Mouse (Mus musculus) limb, embryonic 11.5 days (tissue): ENCODE measurements around the gene Micu1. TPM values are rescaled to one million over a fixed set of nuclear protein-coding genes. Genes with fewer than 3 reads are reported as not detected.

Experiments
- ATAC-seq: fragments of 200-750 bp; cut with Nextera tagmentation; 2 replicates; pipeline ENCODE4 v1.8.0; 2017; ENCODE audit warnings: low read depth; ENCODE audit not compliant: insufficient number of reproducible peaks, low FRiP score, low TSS enrichment
- DNase-seq: peaks from one replicate; pipeline ENCODE4 v3.0.0-alpha.2; 2015; ENCODE audit warnings: low spot score
- H3K27ac ChIP-seq: fragments of 300-500 bp; sonication (generic); replicated peaks from 2 replicates; pipeline ENCODE4 v1.5.1; 2014; ENCODE audit warnings: low read depth, mild to moderate bottlenecking, low read length
- H3K27me3 ChIP-seq: fragments of 300-500 bp; sonication (generic); 2 replicates; pipeline ENCODE4 v1.6.1; 2014; ENCODE audit warnings: mild to moderate bottlenecking, low read length, mixed read lengths; ENCODE audit not compliant: control insufficient read depth, insufficient read depth
- H3K36me3 ChIP-seq: fragments of 300-500 bp; sonication (generic); 2 replicates; pipeline ENCODE4 v1.6.1; 2014; ENCODE audit warnings: mild to moderate bottlenecking, low read length, moderate library complexity, mixed read lengths; ENCODE audit not compliant: control insufficient read depth, insufficient read depth
- H3K4me1 ChIP-seq: fragments of 300-500 bp; sonication (generic); 2 replicates; pipeline ENCODE4 v1.6.1; 2014; ENCODE audit warnings: low read length, mixed read lengths; ENCODE audit not compliant: control insufficient read depth, insufficient read depth
- H3K4me2 ChIP-seq: fragments of 300-500 bp; sonication (generic); 2 replicates; pipeline ENCODE4 v1.6.1; 2014; ENCODE audit warnings: low read depth, mild to moderate bottlenecking, moderate library complexity; ENCODE audit not compliant: severe bottlenecking
- H3K4me3 ChIP-seq: fragments of 300-500 bp; sonication (generic); 2 replicates; pipeline ENCODE4 v1.5.1; 2014; ENCODE audit warnings: low read depth, low read length
- H3K9ac ChIP-seq: fragments of 300-500 bp; sonication (generic); 2 replicates; pipeline ENCODE4 v1.6.1; 2014; ENCODE audit warnings: mild to moderate bottlenecking, low read length
- H3K9me3 ChIP-seq: fragments of 300-500 bp; sonication (generic); 2 replicates; pipeline ENCODE4 v1.6.1; 2016; ENCODE audit warnings: low read length; ENCODE audit not compliant: control insufficient read depth
- WGBS: fragments of 180-500 bp; shearing (Covaris S2); extraction: QIAGEN DNeasy Blood & Tissue Kit; methylation state at CpG from one replicate; pipeline ENCODE4 v1.1.7; 2014; 5-methylcytosine and 5-hydroxymethylcytosine counted together
- polyA plus RNA-seq: library from polyadenylated mRNA; unstranded; fragments of >200 nt; fragmentation: Nextera tagmentation; extraction: Ambion mirVana; gene quantifications from 2 replicates; pipeline ENCODE4 v1.2.1, GENCODE M21; 2014

Gene Micu1
- polyA plus RNA-seq, 1 experiment from 2014 or later = 50.4 TPM

DNA sequence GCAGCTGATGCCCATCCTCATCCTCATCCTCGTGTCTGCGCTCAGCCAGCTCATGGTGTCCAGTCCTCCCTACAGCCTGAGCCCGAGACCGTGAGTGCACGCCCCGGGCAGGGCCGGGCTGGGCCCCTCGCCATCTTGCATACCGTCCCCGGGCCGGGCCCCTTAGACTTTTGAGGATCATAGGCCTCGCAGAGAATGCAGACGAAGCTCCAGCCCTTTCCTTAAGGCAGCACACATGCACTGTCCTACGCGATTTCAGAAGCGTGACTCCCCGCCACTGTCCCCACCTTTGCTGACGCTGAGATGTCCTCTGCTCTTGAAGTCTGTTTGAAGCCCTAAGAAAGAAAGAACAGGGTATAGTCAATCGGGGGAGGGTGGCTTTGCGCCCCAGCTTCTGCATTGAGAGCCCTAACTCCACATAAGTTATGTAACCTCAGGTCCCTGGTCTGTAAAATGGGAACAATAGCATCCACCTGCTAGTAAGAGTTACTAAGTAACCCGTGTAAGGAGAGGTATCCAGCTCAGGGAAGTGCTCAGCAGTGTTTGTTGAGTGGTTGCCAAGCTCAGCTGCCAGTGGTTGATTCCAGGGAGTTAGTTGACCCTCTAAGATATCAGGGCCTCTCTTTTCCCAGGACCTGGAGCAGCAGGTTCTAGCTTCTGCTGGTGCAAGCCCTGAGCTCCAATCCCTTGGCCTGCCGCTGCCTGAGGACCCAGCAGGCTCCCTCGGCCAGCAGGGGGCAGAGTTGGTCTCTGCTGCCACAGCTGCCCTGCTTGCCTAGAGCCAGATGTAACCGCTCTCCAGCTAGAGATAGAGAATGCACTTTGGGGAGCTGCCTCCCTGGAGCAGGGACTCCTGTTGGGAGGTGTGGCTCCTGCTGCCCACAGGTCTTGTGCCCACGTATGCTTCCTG lies 192.2 kb downstream of the Micu1 start:
- no peak overlapping the region for H3K27ac ChIP-seq
- H3K4me1 ChIP-seq = peaks cover 29% of the 10 kb centered on the region

DNA sequence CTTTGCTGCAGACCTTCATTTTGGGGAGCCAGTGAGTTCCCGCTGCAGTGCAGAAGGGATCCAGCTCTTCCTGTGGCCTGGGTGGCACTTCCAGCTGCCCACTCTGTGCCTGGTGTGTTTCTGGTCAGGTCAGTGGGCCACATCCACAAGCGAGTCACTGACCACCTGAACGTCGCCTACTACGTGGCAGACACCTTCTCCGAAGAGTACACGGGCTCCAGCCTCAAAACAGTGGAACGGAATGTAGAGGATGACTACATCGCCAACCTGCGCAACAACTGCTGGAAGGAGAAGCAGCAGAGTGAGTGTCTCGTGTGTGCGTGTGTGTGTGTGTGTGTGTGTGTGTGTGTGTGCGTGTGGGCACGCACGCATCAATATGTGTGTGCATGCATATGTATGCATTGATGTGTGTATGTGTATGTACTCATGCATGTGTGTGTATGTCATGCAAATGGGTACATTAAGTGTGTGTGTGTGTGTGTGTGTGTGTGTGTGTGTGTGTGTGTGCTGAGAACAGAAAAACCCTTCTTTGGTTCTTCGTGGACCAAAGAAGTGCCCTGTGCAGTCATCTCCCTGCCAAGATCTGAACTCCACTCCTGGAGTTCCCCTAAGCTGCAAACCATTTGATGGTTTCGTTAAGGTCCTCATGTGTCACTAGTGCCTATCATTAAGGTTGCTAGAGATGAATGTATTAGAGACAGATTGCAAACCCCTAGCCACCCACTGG lies 193.3 kb downstream of the Micu1 start:
- Histone ChIP-seq H3K4me2 (no peak overlapping the region), H3K27ac (no peak overlapping the region), H3K27me3 (no peaks in the 10 kb centered on the region), H3K9me3 (no peaks in the 10 kb centered on the region), H3K4me1 (peaks cover 38% of the 10 kb centered on the region), H3K36me3 (peaks cover 31% of the 10 kb centered on the region), H3K4me3 (no peak overlapping the region), H3K9ac (no peak overlapping the region)
- ATAC-seq = no peak
- no peak for DNase-seq
- WGBS = 96% methylated on average over 17 of the region's 17 CpGs

More for the DNA sequence above, 192.2 kb downstream of the Micu1 start:
- Histone ChIP-seq H3K9ac (no peak overlapping the region), H3K4me2 (peak overlapping the region; percentile 10; the same call in 1 of the 2 replicates), H3K36me3 (peaks cover 31% of the 10 kb centered on the region), H3K9me3 (no peaks in the 10 kb centered on the region), H3K4me3 (no peak overlapping the region), H3K27me3 (no peaks in the 10 kb centered on the region)
- DNase-seq = peak; percentile 93
- WGBS = 82% methylated on average over 25 of the region's 25 CpGs
- ATAC-seq = no peak

DNA sequence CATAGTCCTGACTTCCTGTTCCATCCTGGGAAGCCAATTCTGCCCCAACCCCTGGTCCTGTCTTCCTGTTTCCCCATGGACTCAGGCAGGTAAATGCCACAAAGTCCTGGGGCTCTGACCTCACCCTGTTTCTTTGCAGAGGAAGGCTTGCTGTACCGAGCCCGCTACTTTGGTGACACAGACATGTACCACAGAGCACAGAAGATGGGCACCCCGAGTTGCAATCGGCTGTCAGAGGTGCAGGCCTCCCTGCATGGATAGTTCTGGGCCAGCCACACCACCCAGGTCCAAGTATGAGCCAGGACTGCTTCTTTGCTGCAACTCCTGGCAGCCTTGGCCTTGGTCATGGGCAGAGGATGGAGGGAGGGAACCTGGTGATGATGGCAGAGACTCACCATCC lies 193.9 kb downstream of the Micu1 start:
- WGBS = 92% methylated on average over 4 of the region's 4 CpGs
- peaks cover 31% of the 10 kb centered on the region for H3K36me3 ChIP-seq
- no peaks in the 10 kb centered on the region for H3K9me3 ChIP-seq
- H3K4me2 ChIP-seq = no peak overlapping the region
- no peak overlapping the region for H3K27ac ChIP-seq
- ATAC-seq = no peak
- H3K27me3 ChIP-seq = no peaks in the 10 kb centered on the region
- no peak overlapping the region for H3K9ac ChIP-seq
- H3K4me3 ChIP-seq = no peak overlapping the region
- no peak for DNase-seq
- peaks cover 42% of the 10 kb centered on the region for H3K4me1 ChIP-seq

DNA sequence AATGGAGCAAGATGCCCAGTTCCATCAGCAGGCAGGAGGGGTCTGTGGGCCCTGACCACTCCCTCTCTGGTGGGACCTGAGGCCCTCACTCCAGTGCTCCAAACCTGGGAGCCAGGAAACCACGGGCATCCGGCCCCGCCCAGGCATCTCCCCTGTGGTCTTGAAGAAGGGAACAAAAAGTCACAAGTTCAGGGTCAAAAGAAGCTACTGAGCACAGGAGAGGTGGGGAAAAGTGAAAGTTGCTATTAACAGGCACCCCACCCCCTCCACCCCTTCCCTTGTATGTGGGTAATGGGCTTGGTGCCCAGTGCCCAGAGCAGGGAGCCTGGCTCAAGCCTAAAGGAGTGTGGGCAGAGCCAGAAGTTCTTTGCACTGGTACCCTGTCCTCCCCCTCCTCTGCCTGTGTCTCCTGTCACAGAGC lies 194.6 kb downstream of the Micu1 start:
- no peaks in the 10 kb centered on the region for H3K9me3 ChIP-seq
- H3K27ac ChIP-seq = peak overlapping the region; percentile 70; the same call in 1 of the 2 replicates
- ATAC-seq = no peak
- H3K4me2 ChIP-seq = no peak overlapping the region
- 79% methylated on average over 3 of the region's 3 CpGs for WGBS
- H3K36me3 ChIP-seq = peaks cover 29% of the 10 kb centered on the region
- H3K4me3 ChIP-seq = no peak overlapping the region
- no peaks in the 10 kb centered on the region; the same call in 1 of the 2 replicates for H3K27me3 ChIP-seq
- H3K9ac ChIP-seq = 0 out of 2 replicates have a peak overlapping the region, but pooled peaks have one; percentile 7
- DNase-seq = no peak
- H3K4me1 ChIP-seq = peaks cover 45% of the 10 kb centered on the region

DNA sequence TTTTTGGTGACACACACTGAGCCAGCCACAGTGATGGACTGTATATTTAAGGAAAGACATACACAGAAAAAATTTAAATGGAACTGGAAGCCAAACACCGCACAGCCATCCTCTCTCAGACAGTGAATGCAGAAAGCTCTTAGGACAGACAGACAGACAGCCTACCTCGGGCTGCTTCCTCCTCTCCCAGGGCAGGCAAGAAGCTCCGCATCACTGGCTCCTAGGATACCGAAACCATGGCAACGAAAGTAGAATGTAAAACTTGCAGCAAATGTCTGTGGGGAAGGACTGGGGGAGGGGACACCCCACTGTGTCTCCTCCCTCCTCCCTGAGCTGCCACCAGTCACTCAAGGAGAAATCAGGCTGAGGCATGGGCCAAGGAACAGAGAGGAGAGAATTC lies 195.2 kb downstream of the Micu1 start:
- peaks cover 51% of the 10 kb centered on the region for H3K4me1 ChIP-seq

DNA sequence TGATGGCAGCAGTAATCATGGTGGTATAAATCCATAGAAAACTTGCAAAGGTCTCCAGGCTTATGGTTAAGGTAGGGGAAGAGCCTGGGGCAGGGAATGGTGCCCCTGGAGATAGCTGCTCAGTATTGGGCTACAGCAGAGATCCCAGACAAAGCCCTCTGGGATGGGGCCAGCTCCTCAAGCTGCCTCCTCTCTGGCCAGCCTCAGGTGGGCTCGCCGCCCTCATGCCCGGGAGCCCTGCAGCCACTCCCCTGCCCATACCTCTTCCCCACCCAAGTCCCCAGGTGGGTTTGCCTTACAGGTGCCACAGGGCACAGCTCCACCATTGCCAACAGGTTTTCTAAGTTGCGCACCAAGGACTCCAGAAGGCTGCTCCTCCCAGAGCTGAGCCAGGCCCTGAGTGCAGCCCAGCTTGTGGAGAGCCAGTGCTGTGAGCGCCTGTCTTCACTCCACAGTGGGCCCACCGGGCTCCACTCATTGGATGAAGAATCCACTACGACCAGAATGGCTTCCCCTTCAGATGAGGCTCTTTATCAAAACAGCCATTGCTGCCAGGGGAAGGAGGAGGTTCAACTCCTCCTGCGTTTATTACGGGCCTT lies 196.0 kb downstream of the Micu1 start:
- DNase-seq = no peak
- H3K4me2 ChIP-seq = no peak overlapping the region
- H3K36me3 ChIP-seq = peaks cover 23% of the 10 kb centered on the region
- no peaks in the 10 kb centered on the region for H3K9me3 ChIP-seq
- H3K27me3 ChIP-seq = no peaks in the 10 kb centered on the region; the same call in 1 of the 2 replicates
- no peak for ATAC-seq
- H3K4me3 ChIP-seq = no peak overlapping the region
- H3K27ac ChIP-seq = peak overlapping the region; percentile 87
- peaks cover 57% of the 10 kb centered on the region for H3K4me1 ChIP-seq
- peak overlapping the region; percentile 40; the same call in 1 of the 2 replicates for H3K9ac ChIP-seq
- 77% methylated on average over 9 of the region's 9 CpGs for WGBS

More for the DNA sequence above, 195.2 kb downstream of the Micu1 start:
- 53% methylated on average over 5 of the region's 5 CpGs for WGBS
- Histone ChIP-seq H3K9me3 (no peaks in the 10 kb centered on the region), H3K4me2 (no peak overlapping the region), H3K36me3 (peaks cover 27% of the 10 kb centered on the region), H3K4me3 (no peak overlapping the region), H3K27me3 (no peaks in the 10 kb centered on the region; the same call in 1 of the 2 replicates), H3K27ac (peak overlapping the region; percentile 70; the same call in 1 of the 2 replicates), H3K9ac (no peak overlapping the region)
- no peak for ATAC-seq
- no peak for DNase-seq

DNA sequence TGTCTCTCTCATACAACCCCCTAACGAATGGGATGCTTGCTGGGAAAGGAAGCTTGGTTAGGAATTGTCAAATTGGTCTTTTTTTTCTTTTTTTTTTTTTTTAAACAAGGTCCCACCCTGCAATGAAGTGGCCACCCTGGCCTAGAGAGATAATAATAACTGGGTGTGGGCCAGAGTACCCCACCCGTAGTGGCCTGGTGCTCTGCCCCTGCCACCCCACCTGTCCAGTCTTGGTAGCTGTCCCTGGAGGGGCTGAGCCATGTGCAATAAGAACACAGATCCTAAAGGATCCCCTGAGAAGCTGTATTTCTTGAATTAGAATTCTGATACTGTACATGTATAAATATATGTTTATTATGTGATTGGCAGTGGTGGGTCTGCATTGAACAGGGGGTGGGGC lies 196.7 kb downstream of the Micu1 start:
- Histone ChIP-seq H3K9me3 (no peaks in the 10 kb centered on the region), H3K4me3 (no peak overlapping the region; the same call in 1 of the 2 replicates), H3K36me3 (peaks cover 23% of the 10 kb centered on the region), H3K4me1 (peaks cover 61% of the 10 kb centered on the region), H3K9ac (peak overlapping the region; percentile 59), H3K4me2 (peak overlapping the region; percentile 34), H3K27ac (peak overlapping the region; percentile 87), H3K27me3 (no peaks in the 10 kb centered on the region; the same call in 1 of the 2 replicates)
- DNase-seq (no peak), ATAC-seq (peak; percentile 1; the same call in 1 of the 2 replicates)
- whole genome bisulfite sequencing = 43% methylated on average over 2 of the region's 2 CpGs
